Mouse (Mus musculus): ENCODE results near the gene Gabbr2. TPM values are rescaled to one million over a fixed set of nuclear protein-coding genes. Genes with fewer than 3 reads are reported as not detected.
"Not testable (repeated sequence)": the region's sequence is repeated elsewhere in the genome, so short reads cannot be mapped to it uniquely, and the experiment has no call there.

Gabbr2 gene
- polyA plus RNA-seq, 1 experiment from 2014 or later, result 0.05 TPM

GRCm38 (mm10) chr4:46650086-46650753 is 341.5 kb downstream of the Gabbr2 start, which contains the start of gene Tbc1d2:
TSS of gene Tbc1d2 (minus strand) at chr4:46650209.
- peak; percentile 93 for ATAC-seq (ENCODE audit: extremely low read depth, insufficient number of reproducible peaks, low FRiP score, low TSS enrichment)
- H3K4me2 ChIP-seq, result peak within 1 kb of the TSS; percentile 99
- H3K36me3 ChIP-seq, result no peaks in the 10 kb centered on the region
- no peaks in the 10 kb centered on the region for H3K9me3 ChIP-seq
- H3K27me3 ChIP-seq (replicated peaks), result peaks cover 68% of the 10 kb centered on the region
- H3K9ac ChIP-seq, result peak within 1 kb of the TSS; percentile 84
- H3K4me3 ChIP-seq, result peak within 1 kb of the TSS; percentile 82
- H3K27ac ChIP-seq (replicated peaks), result peak within 1 kb of the TSS; percentile 83
- WGBS, result under 1% methylated on average over 69 of the region's 69 CpGs
- H3K4me1 ChIP-seq, result peaks cover 13% of the 10 kb centered on the region

DNA sequence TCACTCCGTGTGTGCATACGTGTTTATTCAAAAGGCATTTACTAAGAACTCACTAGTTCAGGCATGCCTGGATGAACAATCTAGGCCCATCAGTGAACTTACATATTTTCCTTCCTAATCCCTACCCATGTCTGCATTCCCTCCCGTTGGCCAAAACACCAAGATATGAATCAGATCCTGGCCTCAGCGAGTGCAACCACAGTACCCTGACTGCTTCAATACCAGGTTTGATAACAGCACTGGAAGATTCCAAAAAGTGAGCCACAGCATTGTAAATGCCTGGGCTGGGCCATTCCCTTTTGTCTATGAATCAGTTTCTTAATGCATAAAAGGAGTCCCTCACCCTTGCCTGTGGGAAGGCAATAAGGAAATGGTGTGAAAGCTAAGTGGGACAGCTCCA is 342.5 kb downstream of the Gabbr2 start:
- Histone ChIP-seq H3K36me3 (no peaks in the 10 kb centered on the region), H3K27me3 (replicated peaks) (peaks cover 58% of the 10 kb centered on the region), H3K4me2 (peak overlapping the region; percentile 99), H3K4me3 (peak overlapping the region; percentile 82), H3K9me3 (no peaks in the 10 kb centered on the region), H3K9ac (peak overlapping the region; percentile 79), H3K27ac (replicated peaks) (no peak overlapping the region), H3K4me1 (peaks cover 13% of the 10 kb centered on the region)
- no peak for ATAC-seq (ENCODE audit: extremely low read depth, insufficient number of reproducible peaks, low FRiP score, low TSS enrichment)
- WGBS, result 43% methylated on average over 4 of the region's 4 CpGs

- Histone ChIP-seq H3K9ac (no peak overlapping the region), H3K4me1 (peaks cover 12% of the 10 kb centered on the region; the same call in 1 of the 2 replicates), H3K27me3 (replicated peaks) (peaks cover 12% of the 10 kb centered on the region), H3K36me3 (no peaks in the 10 kb centered on the region), H3K9me3 (no peaks in the 10 kb centered on the region), H3K27ac (replicated peaks) (peak overlapping the region; percentile 54), H3K4me2 (no peak overlapping the region), H3K4me3 (no peak overlapping the region)
- 73% methylated on average over 8 of the region's 8 CpGs for WGBS
- ATAC-seq (ENCODE audit: extremely low read depth, insufficient number of reproducible peaks, low FRiP score, low TSS enrichment), result no peak
Measured at GRCm38 (mm10) chr4:46643676-46644112, 348.0 kb downstream of the Gabbr2 start.

- H3K4me1 ChIP-seq, result peaks cover 12% of the 10 kb centered on the region; the same call in 1 of the 2 replicates
- H3K9ac ChIP-seq, result no peak overlapping the region
- H3K9me3 ChIP-seq, result no peaks in the 10 kb centered on the region
- no peak overlapping the region for H3K4me3 ChIP-seq
- H3K36me3 ChIP-seq, result no peaks in the 10 kb centered on the region
- peaks cover 6% of the 10 kb centered on the region for H3K27me3 ChIP-seq (replicated peaks)
- no peak overlapping the region for H3K4me2 ChIP-seq
- peak overlapping the region; percentile 54 for H3K27ac ChIP-seq (replicated peaks)
- 56% methylated on average over 8 of the region's 8 CpGs for WGBS
- ATAC-seq (ENCODE audit: extremely low read depth, insufficient number of reproducible peaks, low FRiP score, low TSS enrichment), result no peak
Measured at GRCm38 (mm10) chr4:46642924-46643675, 348.6 kb downstream of the Gabbr2 start.

DNA sequence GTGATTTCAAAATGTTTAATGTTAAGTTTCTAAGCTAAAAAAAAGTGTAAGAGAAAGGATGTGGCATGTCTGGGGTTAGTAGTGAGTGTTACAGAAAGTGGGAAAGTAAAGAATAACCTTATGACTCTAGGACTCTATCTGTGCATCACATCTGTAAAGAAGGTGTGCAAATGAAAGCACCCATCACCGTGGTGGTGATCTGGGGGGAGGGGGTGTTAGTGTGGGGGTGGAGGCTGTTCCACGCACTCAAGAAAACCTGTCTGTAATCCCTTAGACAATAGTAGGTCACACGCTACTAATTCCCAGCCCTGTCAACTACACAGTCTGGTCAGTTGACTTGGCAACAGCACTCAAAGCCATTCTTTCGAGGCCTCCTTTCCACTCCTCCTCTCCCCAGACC is 350.4 kb downstream of the Gabbr2 start:
- ATAC-seq (ENCODE audit: extremely low read depth, insufficient number of reproducible peaks, low FRiP score, low TSS enrichment), result no peak
- Histone ChIP-seq H3K27ac (replicated peaks) (no peak overlapping the region), H3K9ac (0 out of 2 replicates have a peak overlapping the region, but pooled peaks have one; percentile 19), H3K4me1 (peaks cover 12% of the 10 kb centered on the region; the same call in 1 of the 2 replicates), H3K4me3 (no peak overlapping the region), H3K4me2 (no peak overlapping the region), H3K9me3 (no peaks in the 10 kb centered on the region), H3K36me3 (no peaks in the 10 kb centered on the region), H3K27me3 (replicated peaks) (no peaks in the 10 kb centered on the region)
- WGBS, result 77% methylated on average over 4 of the region's 4 CpGs

- Histone ChIP-seq H3K4me3 (no peak overlapping the region), H3K9ac (no peak overlapping the region), H3K4me2 (no peak overlapping the region), H3K36me3 (no peaks in the 10 kb centered on the region), H3K4me1 (peaks cover 12% of the 10 kb centered on the region; the same call in 1 of the 2 replicates), H3K9me3 (no peaks in the 10 kb centered on the region), H3K27ac (replicated peaks) (no peak overlapping the region), H3K27me3 (replicated peaks) (0 out of 2 replicates have a peak, but pooled peaks cover 10% of the 10 kb centered on the region)
- 52% methylated on average over 8 of the region's 8 CpGs for WGBS
- no peak for ATAC-seq (ENCODE audit: extremely low read depth, insufficient number of reproducible peaks, low FRiP score, low TSS enrichment)
Measured at GRCm38 (mm10) chr4:46639866-46640265, 351.8 kb downstream of the Gabbr2 start.

- not testable (repeated sequence) for H3K9me3 ChIP-seq
Measured at GRCm38 (mm10) chr4:46637250-46637649, 354.4 kb downstream of the Gabbr2 start.

GRCm38 (mm10) chr4:46635702-46636430 is 355.8 kb downstream of the Gabbr2 start:
- WGBS, result 82% methylated on average over 16 of the region's 16 CpGs
- Histone ChIP-seq H3K4me3 (no peak overlapping the region), H3K4me2 (no peak overlapping the region), H3K9ac (no peak overlapping the region), H3K4me1 (0 out of 2 replicates have a peak, but pooled peaks cover 3% of the 10 kb centered on the region), H3K36me3 (no peaks in the 10 kb centered on the region), H3K9me3 (no peaks in the 10 kb centered on the region), H3K27ac (replicated peaks) (no peak overlapping the region), H3K27me3 (replicated peaks) (peaks cover 19% of the 10 kb centered on the region; the same call in 1 of the 2 replicates)
- no peak for ATAC-seq (ENCODE audit: extremely low read depth, insufficient number of reproducible peaks, low FRiP score, low TSS enrichment)

More at GRCm38 (mm10) chr4:46637250-46637649, 354.4 kb downstream of the Gabbr2 start:
- not testable (repeated sequence) for H3K4me1 ChIP-seq; H3K4me3 ChIP-seq; H3K27ac ChIP-seq (replicated peaks); H3K36me3 ChIP-seq; H3K9ac ChIP-seq; H3K4me2 ChIP-seq; ATAC-seq (ENCODE audit: extremely low read depth, insufficient number of reproducible peaks, low FRiP score, low TSS enrichment)
- WGBS, result 85% methylated on average over 10 of the region's 10 CpGs
- H3K27me3 ChIP-seq (replicated peaks), result peaks cover 19% of the 10 kb centered on the region; the same call in 1 of the 2 replicates

DNA sequence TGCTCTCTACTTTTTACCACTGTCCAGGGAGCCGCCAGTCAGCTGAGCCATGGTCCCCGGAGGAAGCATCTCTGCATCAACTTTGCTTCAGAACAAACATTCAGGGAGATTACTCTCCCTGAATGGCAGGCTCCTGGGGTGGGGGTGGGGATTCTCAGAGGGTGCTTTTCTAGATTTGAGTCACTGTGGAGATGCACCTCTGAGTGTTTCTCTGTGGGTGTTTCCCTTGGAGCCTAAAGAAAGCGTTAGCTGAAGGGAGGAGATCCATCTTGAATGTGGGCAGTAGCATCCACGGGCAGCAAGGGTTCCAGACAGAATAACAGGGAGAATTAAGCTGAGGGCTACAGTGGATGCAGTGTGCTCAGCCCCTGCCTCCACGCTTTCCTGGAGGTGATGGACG is 356.8 kb downstream of the Gabbr2 start:
- no peak for ATAC-seq (ENCODE audit: extremely low read depth, insufficient number of reproducible peaks, low FRiP score, low TSS enrichment)
- H3K4me3 ChIP-seq, result no peak overlapping the region
- H3K4me1 ChIP-seq, result 0 out of 2 replicates have a peak, but pooled peaks cover under 1% of the 10 kb centered on the region
- H3K36me3 ChIP-seq, result no peaks in the 10 kb centered on the region
- H3K4me2 ChIP-seq, result no peak overlapping the region
- H3K9me3 ChIP-seq, result no peaks in the 10 kb centered on the region
- H3K27ac ChIP-seq (replicated peaks), result no peak overlapping the region
- no peak overlapping the region for H3K9ac ChIP-seq
- 51% methylated on average over 6 of the region's 6 CpGs for WGBS
- peaks cover 19% of the 10 kb centered on the region; the same call in 1 of the 2 replicates for H3K27me3 ChIP-seq (replicated peaks)

DNA sequence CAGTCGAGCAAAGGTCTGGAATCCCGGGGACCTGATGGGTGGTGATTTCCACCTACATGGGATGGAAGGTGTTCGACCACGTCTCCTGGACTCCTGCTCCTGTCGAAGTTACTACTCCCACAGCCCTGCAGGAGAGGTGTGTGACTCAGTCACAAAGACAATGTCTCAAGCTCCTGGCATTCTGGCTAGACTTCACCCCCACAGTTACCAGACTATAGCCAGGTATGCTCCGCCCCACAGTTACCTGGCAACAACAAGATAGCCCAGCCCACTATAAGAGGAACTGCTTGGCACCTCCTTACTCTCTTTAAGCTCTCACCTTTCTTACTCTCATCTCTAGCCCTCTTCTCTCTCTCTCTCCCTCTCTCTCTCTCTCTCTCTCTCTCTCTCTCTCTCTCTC is 358.1 kb downstream of the Gabbr2 start:
- H3K4me1 ChIP-seq; ATAC-seq (ENCODE audit: extremely low read depth, insufficient number of reproducible peaks, low FRiP score, low TSS enrichment): not testable (repeated sequence)
- 68% methylated on average over 6 of the region's 6 CpGs for WGBS

GRCm38 (mm10) chr4:46632465-46632864 is 359.2 kb downstream of the Gabbr2 start:
- Histone ChIP-seq H3K9me3 (no peaks in the 10 kb centered on the region), H3K36me3 (no peaks in the 10 kb centered on the region), H3K9ac (no peak overlapping the region), H3K4me3 (no peak overlapping the region), H3K27ac (replicated peaks) (no peak overlapping the region), H3K27me3 (replicated peaks) (peaks cover 19% of the 10 kb centered on the region; the same call in 1 of the 2 replicates), H3K4me2 (no peak overlapping the region), H3K4me1 (peaks cover 10% of the 10 kb centered on the region)
- ATAC-seq (ENCODE audit: extremely low read depth, insufficient number of reproducible peaks, low FRiP score, low TSS enrichment), result no peak
- 54% methylated on average over 2 of the region's 2 CpGs for WGBS

More for the DNA sequence above, 358.1 kb downstream of the Gabbr2 start:
- peaks cover 19% of the 10 kb centered on the region; the same call in 1 of the 2 replicates for H3K27me3 ChIP-seq (replicated peaks)
- H3K36me3 ChIP-seq; H3K9me3 ChIP-seq; H3K27ac ChIP-seq (replicated peaks); H3K4me3 ChIP-seq; H3K4me2 ChIP-seq; H3K9ac ChIP-seq: not testable (repeated sequence)
